Mouse (Mus musculus): ENCODE data around the gene St6galnac1. TPM values are rescaled to one million over a fixed set of nuclear protein-coding genes. Genes with fewer than 3 reads are reported as not detected.

The St6galnac1 gene
- total RNA-seq, 1 experiment, result not detected

DNA sequence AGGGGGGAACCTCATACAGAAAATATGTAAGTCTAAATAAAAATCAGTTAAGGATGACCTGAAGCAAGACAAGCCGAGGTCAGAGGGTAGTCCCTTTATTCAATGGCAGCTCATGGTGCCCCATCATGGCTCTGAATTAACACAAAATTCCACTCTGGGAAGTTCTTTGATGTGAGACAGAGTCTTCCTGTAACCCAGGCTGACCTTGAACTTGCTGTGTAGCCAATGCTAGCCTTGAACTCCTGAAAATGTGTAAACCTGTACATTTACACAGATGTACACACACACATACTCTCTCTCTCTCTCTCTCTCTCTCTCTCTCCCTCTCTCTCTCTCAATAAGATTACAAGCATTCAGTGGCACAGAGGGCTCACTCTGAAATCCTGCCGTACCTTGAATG is 10.4 kb downstream of the St6galnac1 start:
- Histone ChIP-seq H3K4me1 (ENCODE audit: control insufficient read depth in 2 of 2, insufficient read depth in 2 of 2, low read length in 2 of 2, poor library complexity in 1 of 2) (peaks cover 0 to 1% of the 10 kb centered on the region in 2 experiments; a peak in 1 of 4 replicates), H3K4me3 (ENCODE audit: insufficient read depth in 1 of 2, low read depth in 1 of 2, low read length in 2 of 2, poor library complexity in 1 of 2, severe bottlenecking in 1 of 2) (no peak overlapping the region), H3K27ac (ENCODE audit: insufficient read depth, low read depth, low read length, poor library complexity, severe bottlenecking) (no peak overlapping the region), H3K9ac (ENCODE audit: insufficient read depth, low read depth, low read length, poor library complexity, severe bottlenecking) (no peak overlapping the region), H3K9me3 (ENCODE audit: control insufficient read depth, insufficient read depth, low read depth, low read length) (no peaks in the 10 kb centered on the region), H3K36me3 (ENCODE audit: control insufficient read depth, insufficient read depth, low read length, poor library complexity, severe bottlenecking) (no peaks in the 10 kb centered on the region)
- TF ChIP-seq ZNF384 (IDR thresholded peaks at IDR 0.05; ENCODE audit: low read depth, low read length) (no peak), ZC3H11A (IDR thresholded peaks at IDR 0.05; ENCODE audit: borderline replicate concordance, low read depth, low read length) (no peak), CHD2 (IDR thresholded peaks at IDR 0.05; ENCODE audit: low read depth, low read length) (no peak), MAFK (IDR thresholded peaks at IDR 0.05; ENCODE audit: insufficient read depth, low read depth, low read length) (no peak), HCFC1 (IDR thresholded peaks at IDR 0.05; ENCODE audit: borderline replicate concordance, insufficient read depth, low read length) (no peak)
- in situ Hi-C loops (cut with MboI; ENCODE audit: low sequenced_read_pairs in 2 of 2, unreplicated experiment in 2 of 2), result no loop called here
- no peak for DNase-seq (ENCODE audit: low read depth, low spot score)

- H3K9me3 ChIP-seq (ENCODE audit: control insufficient read depth, insufficient read depth, low read depth, low read length), result no peaks in the 10 kb centered on the region
- peaks cover 0 to 1% of the 10 kb centered on the region in 2 experiments; a peak in 1 of 4 replicates for H3K4me1 ChIP-seq (ENCODE audit: control insufficient read depth in 2 of 2, insufficient read depth in 2 of 2, low read length in 2 of 2, poor library complexity in 1 of 2)
- H3K36me3 ChIP-seq (ENCODE audit: control insufficient read depth, insufficient read depth, low read length, poor library complexity, severe bottlenecking), result no peaks in the 10 kb centered on the region
- no peak overlapping the region for H3K9ac ChIP-seq (ENCODE audit: insufficient read depth, low read depth, low read length, poor library complexity, severe bottlenecking)
- H3K27ac ChIP-seq (ENCODE audit: insufficient read depth, low read depth, low read length, poor library complexity, severe bottlenecking), result no peak overlapping the region
- TF ChIP-seq ZC3H11A (IDR thresholded peaks at IDR 0.05; ENCODE audit: borderline replicate concordance, low read depth, low read length), result no peak
- no peak for TF ChIP-seq ZNF384 (IDR thresholded peaks at IDR 0.05; ENCODE audit: low read depth, low read length)
- no peak for TF ChIP-seq CHD2 (IDR thresholded peaks at IDR 0.05; ENCODE audit: low read depth, low read length)
- no peak for TF ChIP-seq HCFC1 (IDR thresholded peaks at IDR 0.05; ENCODE audit: borderline replicate concordance, insufficient read depth, low read length)
- TF ChIP-seq MAFK (IDR thresholded peaks at IDR 0.05; ENCODE audit: insufficient read depth, low read depth, low read length), result no peak
- no peak overlapping the region for H3K4me3 ChIP-seq (ENCODE audit: insufficient read depth in 1 of 2, low read depth in 1 of 2, low read length in 2 of 2, poor library complexity in 1 of 2, severe bottlenecking in 1 of 2)
- in situ Hi-C loops (cut with MboI; ENCODE audit: low sequenced_read_pairs in 2 of 2, unreplicated experiment in 2 of 2), result no loop called here
- no peak for DNase-seq (ENCODE audit: low read depth, low spot score)
These were observed 11.0 kb downstream of the St6galnac1 start for GRCm38 (mm10) chr11:116764346-116764745.

- 0 out of 4 replicates have a peak, but pooled peaks cover 0 to 2% of the 10 kb centered on the region in 2 experiments for H3K4me1 ChIP-seq (ENCODE audit: control insufficient read depth in 2 of 2, insufficient read depth in 2 of 2, low read length in 2 of 2, poor library complexity in 1 of 2)
- H3K4me3 ChIP-seq (ENCODE audit: insufficient read depth in 1 of 2, low read depth in 1 of 2, low read length in 2 of 2, poor library complexity in 1 of 2, severe bottlenecking in 1 of 2), result no peak overlapping the region
- no peak for DNase-seq (ENCODE audit: low read depth, low spot score)
- H3K9ac ChIP-seq (ENCODE audit: insufficient read depth, low read depth, low read length, poor library complexity, severe bottlenecking), result no peak overlapping the region
- in situ Hi-C loops (cut with MboI; ENCODE audit: low sequenced_read_pairs in 2 of 2, unreplicated experiment in 2 of 2), result no loop called here
- TF ChIP-seq ZC3H11A (IDR thresholded peaks at IDR 0.05; ENCODE audit: borderline replicate concordance, low read depth, low read length) (0 out of 2 replicates have a peak, but pooled peaks have one; percentile 5), MAFK (IDR thresholded peaks at IDR 0.05; ENCODE audit: insufficient read depth, low read depth, low read length) (no peak)
- no peaks in the 10 kb centered on the region for H3K9me3 ChIP-seq (ENCODE audit: control insufficient read depth, insufficient read depth, low read depth, low read length)
- H3K27ac ChIP-seq (ENCODE audit: insufficient read depth, low read depth, low read length, poor library complexity, severe bottlenecking), result no peak overlapping the region
- no peaks in the 10 kb centered on the region for H3K36me3 ChIP-seq (ENCODE audit: control insufficient read depth, insufficient read depth, low read length, poor library complexity, severe bottlenecking)
These were observed 20.1 kb downstream of the St6galnac1 start for GRCm38 (mm10) chr11:116755191-116755590.

GRCm38 (mm10) chr11:116753674-116754470 is 21.4 kb downstream of the St6galnac1 start:
- Histone ChIP-seq H3K9me3 (ENCODE audit: control insufficient read depth, insufficient read depth, low read depth, low read length) (no peaks in the 10 kb centered on the region), H3K36me3 (ENCODE audit: control insufficient read depth, insufficient read depth, low read length, poor library complexity, severe bottlenecking) (no peaks in the 10 kb centered on the region), H3K27ac (ENCODE audit: insufficient read depth, low read depth, low read length, poor library complexity, severe bottlenecking) (no peak overlapping the region), H3K4me3 (ENCODE audit: insufficient read depth in 1 of 2, low read depth in 1 of 2, low read length in 2 of 2, poor library complexity in 1 of 2, severe bottlenecking in 1 of 2) (no peak overlapping the region), H3K9ac (ENCODE audit: insufficient read depth, low read depth, low read length, poor library complexity, severe bottlenecking) (no peak overlapping the region), H3K4me1 (ENCODE audit: control insufficient read depth in 2 of 2, insufficient read depth in 2 of 2, low read length in 2 of 2, poor library complexity in 1 of 2) (0 out of 4 replicates have a peak, but pooled peaks cover 0 to 2% of the 10 kb centered on the region in 2 experiments)
- TF ChIP-seq ZNF384 (IDR thresholded peaks at IDR 0.05; ENCODE audit: low read depth, low read length), result no peak
- TF ChIP-seq MAFK (IDR thresholded peaks at IDR 0.05; ENCODE audit: insufficient read depth, low read depth, low read length), result no peak; the same call in 1 of the 2 replicates
- no peak for TF ChIP-seq CHD2 (IDR thresholded peaks at IDR 0.05; ENCODE audit: low read depth, low read length)
- TF ChIP-seq HCFC1 (IDR thresholded peaks at IDR 0.05; ENCODE audit: borderline replicate concordance, insufficient read depth, low read length), result no peak
- no peak for TF ChIP-seq ZC3H11A (IDR thresholded peaks at IDR 0.05; ENCODE audit: borderline replicate concordance, low read depth, low read length)
- no peak for DNase-seq (ENCODE audit: low read depth, low spot score)
- in situ Hi-C loops (cut with MboI; ENCODE audit: low sequenced_read_pairs in 2 of 2, unreplicated experiment in 2 of 2), result no loop called here
